Mouse (Mus musculus) bone marrow, adult 2 months (tissue): Measurements from ENCODE around the gene Ncs1.

Experiments used
- CTCF ChIP-seq: fragments of 200-500 bp; IDR thresholded peaks from 2 replicates; pipeline ENCODE4 v1.5.1; 2011; ENCODE audit warnings: low read length, control low read depth; ENCODE audit not compliant: control insufficient read depth, insufficient read depth
- POLR2A ChIP-seq: fragments of 200-500 bp; IDR thresholded peaks from 2 replicates; pipeline ENCODE4 v1.6.1; 2011; ENCODE audit warnings: low read depth, mild to moderate bottlenecking, control low read depth, low read length, borderline replicate concordance; ENCODE audit not compliant: control insufficient read depth

DNA sequence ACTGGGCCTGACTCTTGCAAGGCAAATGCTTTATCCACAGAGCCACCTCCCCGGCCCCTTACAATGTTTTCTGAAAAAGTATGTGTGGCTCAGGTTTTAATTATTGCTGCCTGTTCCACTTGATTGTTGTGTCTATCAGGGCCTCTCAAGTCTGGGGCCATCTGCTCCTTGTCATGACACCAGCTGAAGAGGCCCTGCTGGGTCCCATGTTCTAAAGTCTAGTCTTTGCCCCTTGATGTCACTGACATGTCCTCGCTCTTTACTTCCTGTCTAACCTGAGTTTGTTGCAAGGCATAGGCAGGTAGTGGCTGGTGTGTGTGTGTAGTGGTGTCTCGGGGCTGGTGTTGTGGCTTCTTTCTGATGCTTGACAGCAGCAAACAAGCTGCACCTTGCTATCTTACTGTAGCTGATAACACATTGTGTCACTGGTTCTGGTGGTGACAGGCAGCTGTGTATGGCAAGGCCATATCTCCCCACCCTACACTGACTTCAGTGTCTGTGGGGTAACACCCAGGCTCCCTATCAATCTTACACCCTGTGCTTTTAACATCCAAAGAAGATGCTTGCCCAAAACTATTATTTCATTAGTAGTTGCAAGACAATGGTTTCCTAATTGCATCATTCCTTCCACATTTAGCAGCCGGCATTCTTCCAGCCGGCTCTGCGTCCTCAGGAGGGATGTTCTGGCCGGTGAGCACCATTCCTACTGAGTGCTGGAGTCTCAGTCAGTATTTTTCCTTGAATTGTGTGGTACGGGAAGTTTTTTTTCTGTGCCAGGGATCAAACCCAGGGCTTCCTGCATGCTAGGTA, 96.3 kb downstream of the Ncs1 start:
- TF ChIP-seq CTCF (no peak), POLR2A (no peak)
